Mouse (Mus musculus) CD4-positive naive resting alpha-beta T cell, adult 76 days (primary cell): ENCODE measurements around the gene Scn4a. TPM values are rescaled to one million over a fixed set of nuclear protein-coding genes. Genes with fewer than 3 reads are reported as not detected.

ENCODE experiments used
- total RNA-seq: library from RNA; stranded (reverse); gene quantifications from one replicate; pipeline ENCODE4 v1.2.4, GENCODE M21; 2023

Gene Scn4a
- total RNA-seq: 1.5 TPM

GRCm38 (mm10) chr11:106353188-106353587, at the start of gene Scn4a:
Gene Scn4a, minus strand, starts transcription at chr11:106353288.

GRCm38 (mm10) chr11:106387791-106388216, 34.7 kb upstream of the Scn4a start, which contains the start of gene Icam2:
Gene Icam2, minus strand, starts transcription at chr11:106388075.

GRCm38 (mm10) chr11:106365366-106365765, 12.3 kb upstream of the Scn4a start, which contains the start of gene Prr29:
Gene Prr29, plus strand, starts transcription at chr11:106365472.

GRCm38 (mm10) chr11:106314333-106314812, 38.7 kb downstream of the Scn4a start, which contains the start of gene Cd79b:
Gene Cd79b, minus strand, starts transcription at chr11:106314762.

GRCm38 (mm10) chr11:106301765-106302164, 51.3 kb downstream of the Scn4a start, which contains the start of gene Gh:
Gene Gh, minus strand, starts transcription at chr11:106301865.

GRCm38 (mm10) chr11:106276454-106276853, 76.6 kb downstream of the Scn4a start, which contains the start of gene Tcam1:
Gene Tcam1, plus strand, starts transcription at chr11:106276672.

GRCm38 (mm10) chr11:106272644-106273310, 80.3 kb downstream of the Scn4a start, which contains the start of gene Smarcd2:
Gene Smarcd2, minus strand, starts transcription at chr11:106272972.

Other genes with a start within 250 kb of the Scn4a start
- gene Gm10840, start 192.4 kb downstream of the Scn4a start, total RNA-seq: 10.1 TPM
- 704 TPM for gene Limd2, start 192.4 kb downstream of the Scn4a start, total RNA-seq
- 27.3 TPM for gene Strada, start 151.1 kb downstream of the Scn4a start, total RNA-seq
- gene Ccdc47, start 136.9 kb downstream of the Scn4a start, total RNA-seq: 40.0 TPM
- gene Ddx42, start 136.4 kb downstream of the Scn4a start, total RNA-seq: 82.3 TPM
- 73.6 TPM for gene Ftsj3, start 97.2 kb downstream of the Scn4a start, total RNA-seq
- gene Psmc5, start 97.1 kb downstream of the Scn4a start, total RNA-seq: 50.6 TPM
- gene Smarcd2, start 80.3 kb downstream of the Scn4a start, total RNA-seq: 96.8 TPM
- gene Tcam1, start 76.6 kb downstream of the Scn4a start, total RNA-seq: not detected
- gene Gh, start 51.4 kb downstream of the Scn4a start, total RNA-seq: not detected
- 73.1 TPM for gene Cd79b, start 38.5 kb downstream of the Scn4a start, total RNA-seq
- gene Prr29, start 12.2 kb upstream of the Scn4a start, total RNA-seq: not detected
- gene Icam2, start 34.8 kb upstream of the Scn4a start, total RNA-seq: 64.7 TPM
- 19.5 TPM for gene Ern1, start 134.6 kb upstream of the Scn4a start, total RNA-seq